Mouse (Mus musculus): Measurements from ENCODE around the gene Ift74. TPM values are rescaled to one million over a fixed set of nuclear protein-coding genes. Genes with fewer than 3 reads are reported as not detected.
"Not testable (repeated sequence)": the region's sequence is repeated elsewhere in the genome, so short reads cannot be mapped to it uniquely, and the experiment has no call there.

Ift74 gene
- polyA plus RNA-seq (2017; shearing (Covaris generic)): 1 to 10 TPM; 4.6 to 6.4 TPM

- ATAC-seq: peak; percentile 99
These were observed at the start of gene Ift74 for GRCm38 (mm10) chr4:94613972-94614626. Ift74 (plus strand) TSS chr4:94614491.

GRCm38 (mm10) chr4:94572677-94573076 is 41.6 kb upstream of the Ift74 start:
- no peak for ATAC-seq

GRCm38 (mm10) chr4:94591765-94592381 is 22.4 kb upstream of the Ift74 start:
- no peak for ATAC-seq

GRCm38 (mm10) chr4:94592709-94593108 is 21.6 kb upstream of the Ift74 start:
- ATAC-seq: no peak

- no peak for ATAC-seq
These were observed 12.9 kb upstream of the Ift74 start for GRCm38 (mm10) chr4:94601395-94601794.

- ATAC-seq: no peak
These were observed 11.7 kb upstream of the Ift74 start for GRCm38 (mm10) chr4:94602496-94603030.

GRCm38 (mm10) chr4:94603031-94603629 is 11.2 kb upstream of the Ift74 start, which contains the start of gene Plaa:
Plaa (minus strand) TSS chr4:94603244.
- peak; percentile 96 for ATAC-seq

- no peak for ATAC-seq
These were observed 9.8 kb upstream of the Ift74 start for GRCm38 (mm10) chr4:94604452-94605019.

GRCm38 (mm10) chr4:94605591-94605990 is 8.7 kb upstream of the Ift74 start:
- ATAC-seq: no peak

- no peak for ATAC-seq
These were observed 4.0 kb upstream of the Ift74 start for GRCm38 (mm10) chr4:94610339-94610738.

GRCm38 (mm10) chr4:94614627-94615006 is 326 bp downstream of the Ift74 start:
- peak; percentile 18 for ATAC-seq

- no peak for ATAC-seq
These were observed 5.8 kb downstream of the Ift74 start for GRCm38 (mm10) chr4:94620077-94620476.

GRCm38 (mm10) chr4:94643141-94643540 is 28.9 kb downstream of the Ift74 start:
- ATAC-seq: no peak

- no peak for ATAC-seq
These were observed 35.6 kb downstream of the Ift74 start, which contains the start of gene Lrrc19 for GRCm38 (mm10) chr4:94649920-94650319. Lrrc19 (minus strand) TSS chr4:94650144.

- ATAC-seq: not testable (repeated sequence)
These were observed 36.3 kb downstream of the Ift74 start for GRCm38 (mm10) chr4:94650426-94651175.

GRCm38 (mm10) chr4:94669718-94670117 is 55.4 kb downstream of the Ift74 start:
- ATAC-seq: no peak

GRCm38 (mm10) chr4:94680662-94681061 is 66.4 kb downstream of the Ift74 start:
- ATAC-seq: no peak

GRCm38 (mm10) chr4:94681181-94681580 is 66.9 kb downstream of the Ift74 start:
- ATAC-seq: no peak

GRCm38 (mm10) chr4:94682029-94682428 is 67.7 kb downstream of the Ift74 start:
- ATAC-seq: no peak

- ATAC-seq: no peak
These were observed 69.0 kb downstream of the Ift74 start for GRCm38 (mm10) chr4:94683305-94683704.

GRCm38 (mm10) chr4:94689804-94690203 is 75.5 kb downstream of the Ift74 start:
- not testable (repeated sequence) for ATAC-seq

- ATAC-seq: no peak
These were observed 76.8 kb downstream of the Ift74 start for GRCm38 (mm10) chr4:94691078-94691477.
